Mouse (Mus musculus) MEL-GATA-1-ER (cell line): ENCODE results near the gene Vwa3b.
A peak's percentile ranks its signal among the peaks of the same experiment; 100 is the strongest.

Source experiments
- DNase-seq: peaks from one replicate; pipeline ENCODE4 v3.0.0-alpha.2; 2012; ENCODE audit warnings: low read depth; ENCODE audit errors: extremely low read depth

The Vwa3b gene

GRCm38 (mm10) chr1:37009880-37010279 lies 16.5 kb upstream of the Vwa3b start:
- no peak for DNase-seq

GRCm38 (mm10) chr1:37011626-37012209 lies 14.7 kb upstream of the Vwa3b start:
- DNase-seq: no peak

GRCm38 (mm10) chr1:37013006-37013405 lies 13.4 kb upstream of the Vwa3b start:
- DNase-seq: no peak

GRCm38 (mm10) chr1:37013687-37014086 lies 12.7 kb upstream of the Vwa3b start:
- DNase-seq: no peak

- DNase-seq: no peak
Measured at GRCm38 (mm10) chr1:37019017-37019416, 7.4 kb upstream of the Vwa3b start.

GRCm38 (mm10) chr1:37022704-37023103 lies 3.7 kb upstream of the Vwa3b start:
- DNase-seq: no peak

- no peak for DNase-seq
Measured at GRCm38 (mm10) chr1:37024736-37025135, 1.7 kb upstream of the Vwa3b start.

- DNase-seq: no peak
Measured at GRCm38 (mm10) chr1:37025376-37025775, 1.0 kb upstream of the Vwa3b start.

- DNase-seq: no peak
Measured at GRCm38 (mm10) chr1:37026866-37027265, 470 bp downstream of the Vwa3b start.

GRCm38 (mm10) chr1:37028439-37029153 lies 2.2 kb downstream of the Vwa3b start:
- no peak for DNase-seq

- no peak for DNase-seq
Measured at GRCm38 (mm10) chr1:37029154-37029907, 2.9 kb downstream of the Vwa3b start.

GRCm38 (mm10) chr1:37029942-37030341 lies 3.5 kb downstream of the Vwa3b start:
- no peak for DNase-seq

- peak; percentile 61 for DNase-seq
Measured at GRCm38 (mm10) chr1:37030693-37031092, 4.3 kb downstream of the Vwa3b start.

- no peak for DNase-seq
Measured at GRCm38 (mm10) chr1:37035879-37036278, 9.5 kb downstream of the Vwa3b start.

GRCm38 (mm10) chr1:37041126-37041525 lies 14.7 kb downstream of the Vwa3b start:
- DNase-seq: no peak

- DNase-seq: no peak
Measured at GRCm38 (mm10) chr1:37041856-37042255, 15.5 kb downstream of the Vwa3b start.

GRCm38 (mm10) chr1:37042769-37043168 lies 16.4 kb downstream of the Vwa3b start:
- DNase-seq: no peak

- DNase-seq: no peak
Measured at GRCm38 (mm10) chr1:37043196-37043595, 16.8 kb downstream of the Vwa3b start.

- DNase-seq: no peak
Measured at GRCm38 (mm10) chr1:37045472-37045871, 19.1 kb downstream of the Vwa3b start.

GRCm38 (mm10) chr1:37049159-37049558 lies 22.8 kb downstream of the Vwa3b start:
- no peak for DNase-seq

- no peak for DNase-seq
Measured at GRCm38 (mm10) chr1:37053691-37054090, 27.3 kb downstream of the Vwa3b start.

- DNase-seq: no peak
Measured at GRCm38 (mm10) chr1:37056831-37057561, 30.6 kb downstream of the Vwa3b start.
